Mouse (Mus musculus): Measurements from ENCODE around the gene Gm42791.

The Gm42791 gene

GRCm38 (mm10) chr5:148867171-148867570 lies 127.8 kb downstream of the Gm42791 start:
- DNase-seq: no peak

GRCm38 (mm10) chr5:148866571-148866970 lies 128.4 kb downstream of the Gm42791 start:
- DNase-seq: no peak

GRCm38 (mm10) chr5:148863409-148863808 lies 131.5 kb downstream of the Gm42791 start:
- DNase-seq: no peak

GRCm38 (mm10) chr5:148862853-148863252 lies 132.1 kb downstream of the Gm42791 start:
- DNase-seq: no peak

- DNase-seq: no peak
Observed at GRCm38 (mm10) chr5:148862136-148862535, 132.8 kb downstream of the Gm42791 start.

GRCm38 (mm10) chr5:148857522-148857921 lies 137.4 kb downstream of the Gm42791 start:
- no peak for DNase-seq

GRCm38 (mm10) chr5:148855047-148855446 lies 139.9 kb downstream of the Gm42791 start:
- peak in 1 of 2 experiments; percentile 9 for DNase-seq

GRCm38 (mm10) chr5:148854166-148854565 lies 140.8 kb downstream of the Gm42791 start:
- DNase-seq: no peak

- DNase-seq: peak in 1 of 2 experiments; percentile 34
Observed at GRCm38 (mm10) chr5:148849516-148849915, 145.4 kb downstream of the Gm42791 start.

- peak in 1 of 2 experiments; percentile 14 for DNase-seq
Observed at GRCm38 (mm10) chr5:148847032-148847431, 147.9 kb downstream of the Gm42791 start.
